ENCODE assay signal across 11 mouse cellular contexts in genomic region chr1:192830444-192830843, GRCm38 (mm10). TPM values are rescaled to one million over a fixed set of nuclear protein-coding genes. Genes with fewer than 3 reads are reported as not detected.
A peak's percentile ranks its signal among the peaks of the same experiment; 100 is the strongest.
DNase-seq lines count a peak whose midpoint lies in the region; ATAC-seq lines count a peak whose summit lies in the region.
"Had no signal": no experiment of that assay in that cellular context is flagged by ENCODE, and none has a peak within 500 bp of the region (broad histone marks: within the 10 kb centered on the region; RNA-seq: fewer than 3 reads in every experiment).

No protein-coding gene starts in this region.

- H3K4me1 ChIP-seq in embryonic facial prominence, embryonic 12.5 days: peaks cover 30% of the 10 kb centered on the region
- H3K4me1 ChIP-seq in midbrain, embryonic 12.5 days: peaks cover 53% of the 10 kb centered on the region

- H3K27ac ChIP-seq in embryonic facial prominence, embryonic 12.5 days: peak overlapping the region; percentile 43; the same call in 1 of the 2 replicates
- H3K27ac ChIP-seq in midbrain, embryonic 12.5 days (replicated peaks): peak overlapping the region; percentile 78

- no peak overlapping the region for H3K9ac ChIP-seq in embryonic facial prominence, embryonic 12.5 days
- no peak overlapping the region for H3K9ac ChIP-seq in midbrain, embryonic 12.5 days (replicated peaks)

- H3K27me3 ChIP-seq in embryonic facial prominence, embryonic 12.5 days: 0 out of 2 replicates have a peak, but pooled peaks cover 5% of the 10 kb centered on the region
- peaks cover 58% of the 10 kb centered on the region for H3K27me3 ChIP-seq in midbrain, embryonic 12.5 days

- H3K4me2 ChIP-seq in embryonic facial prominence, embryonic 12.5 days (replicated peaks): no peak overlapping the region
- no peak overlapping the region for H3K4me2 ChIP-seq in midbrain, embryonic 12.5 days (replicated peaks)

- peak; percentile 59 for DNase-seq in MN1 (ENCODE audit: low spot score)
- peak; percentile 63 to 68 for DNase-seq in kidney, adult 8-10 months
- no peak for DNase-seq in spleen, adult 12 weeks (ENCODE audit: low spot score)
- DNase-seq in left cerebral cortex, adult 9 months (ENCODE audit: low spot score in 2 of 2): no peak
- DNase-seq: adrenal gland, postnatal 14 days; heart, adult 18-20 months had no signal

- H3K9me3 ChIP-seq in embryonic facial prominence, embryonic 12.5 days: no peaks in the 10 kb centered on the region
- H3K9me3 ChIP-seq in midbrain, embryonic 12.5 days: no peaks in the 10 kb centered on the region

- WGBS in embryonic facial prominence, embryonic 12.5 days: 13% methylated on average over 6 of the region's 6 CpGs
- 4% methylated on average over 6 of the region's 6 CpGs for WGBS in midbrain, embryonic 12.5 days

- H3K36me3 ChIP-seq in embryonic facial prominence, embryonic 12.5 days: no peaks in the 10 kb centered on the region
- no peaks in the 10 kb centered on the region for H3K36me3 ChIP-seq in midbrain, embryonic 12.5 days
- H3K36me3 ChIP-seq: G1E had no signal

- no peak overlapping the region for H3K4me3 ChIP-seq in embryonic facial prominence, embryonic 12.5 days
- H3K4me3 ChIP-seq in midbrain, embryonic 12.5 days: no peak overlapping the region

- no peak for ATAC-seq in embryonic facial prominence, embryonic 12.5 days (ENCODE audit: insufficient number of reproducible peaks, insufficient read depth, low FRiP score, low TSS enrichment)
- no peak for ATAC-seq in midbrain, embryonic 12.5 days (ENCODE audit: low FRiP score, low read depth)
- ATAC-seq in inflammation-experienced regulatory T-cells, adult 6 months: no peak
- no peak for ATAC-seq in cerebellum, adult (ENCODE audit: insufficient number of reproducible peaks, low FRiP score, low TSS enrichment)

RNA-seq across cellular contexts. Expression of gene Sertad4, which starts 25.1 kb away (rescaled TPM):
- 69.6 and 80.7 TPM in 2 replicates for polyA plus RNA-seq in embryonic facial prominence, embryonic 12.5 days (2016; fragmentation: Nextera tagmentation; extraction: Ambion mirVana)
- 35.8 and 43.3 TPM in 2 replicates for polyA plus RNA-seq in midbrain, embryonic 12.5 days (2016; fragmentation: Nextera tagmentation; extraction: Ambion mirVana)
- polyA plus RNA-seq in inflammation-experienced regulatory T-cells, adult 6 months (2017; shearing (Covaris generic)): not detected
- polyA plus RNA-seq: G1E had no signal

RNA-seq across cellular contexts. Expression of gene Hhat, which starts 59.4 kb away (rescaled TPM):
- 8.9 and 10.4 TPM in 2 replicates for polyA plus RNA-seq in embryonic facial prominence, embryonic 12.5 days (2016; fragmentation: Nextera tagmentation; extraction: Ambion mirVana)
- polyA plus RNA-seq in midbrain, embryonic 12.5 days (2016; fragmentation: Nextera tagmentation; extraction: Ambion mirVana): 6.5 and 8.1 TPM in 2 replicates
- 1 to 10 TPM in 2 of 3 experiments, under 1 TPM in 1; 0.84 to 2.9 (median 2.8) TPM for polyA plus RNA-seq in inflammation-experienced regulatory T-cells, adult 6 months (2017; shearing (Covaris generic))
- polyA plus RNA-seq: G1E had no signal

Comparison
In these comparisons a context has a peak if more than half of its experiments do, and no peak if none do; other contexts are left out.
1. DNase-seq: peak in MN1 (single experiment) and kidney, adult 8-10 months (2 of 2); none in spleen, adult 12 weeks (single experiment) and left cerebral cortex, adult 9 months (0 of 2).
2. RNA of gene Sertad4, which starts 25.1 kb away (polyA plus RNA-seq): 69.6 to 80.7 TPM in embryonic facial prominence, embryonic 12.5 days and 35.8 to 43.3 TPM in midbrain, embryonic 12.5 days; not detected in inflammation-experienced regulatory T-cells, adult 6 months; every median in the first group is over 10 times any median in the second.